Mouse (Mus musculus) thymus, postnatal 36 days (tissue): ENCODE results near the gene Dglucy.

ENCODE experiments used
- DNase-seq, 2 experiments: peaks; one replicate each; pipeline ENCODE4 v3.0.0; 2022; ENCODE audit warnings: mixed read lengths in 2 of 2

The Dglucy gene

DNA sequence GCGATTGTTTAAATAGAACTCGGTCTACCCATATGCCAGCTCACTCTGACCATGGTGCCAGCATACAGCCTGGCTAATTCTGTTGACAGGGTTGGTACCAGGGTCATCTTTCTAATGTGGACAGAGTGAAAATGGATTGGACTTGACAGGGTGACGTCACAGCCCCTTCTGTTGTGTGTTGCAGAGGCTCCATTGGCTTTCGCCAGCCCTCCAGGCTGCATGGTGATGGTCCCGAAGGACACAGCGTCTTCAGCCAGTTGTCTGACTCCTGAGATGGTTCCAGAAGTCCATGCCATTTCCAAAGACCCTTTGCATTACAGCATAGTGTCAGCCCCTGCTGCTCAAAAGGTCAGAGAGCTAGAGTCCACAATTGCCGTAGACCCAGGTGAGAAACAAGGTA lies 65.7 kb downstream of the Dglucy start:
- DNase-seq, result no peak

DNA sequence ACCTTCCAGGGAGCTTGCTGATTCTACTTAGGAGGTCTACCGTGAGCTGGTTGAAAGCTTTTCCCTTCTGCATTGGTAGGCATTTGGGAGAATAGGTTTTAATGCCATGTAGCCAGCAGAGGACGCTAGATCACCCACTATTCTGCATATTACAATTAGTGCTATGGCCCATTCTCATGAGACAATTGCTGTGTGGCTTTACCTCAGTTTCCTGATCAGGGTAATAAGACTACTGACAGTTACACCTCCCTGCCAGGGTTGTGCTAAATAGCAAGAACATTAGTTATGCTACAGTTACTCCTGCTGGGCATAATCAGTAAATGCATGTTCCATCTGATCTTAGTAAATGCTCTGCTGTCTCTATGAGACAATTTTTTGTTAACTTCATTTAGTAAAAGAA lies 67.0 kb downstream of the Dglucy start:
- no peak for DNase-seq

DNA sequence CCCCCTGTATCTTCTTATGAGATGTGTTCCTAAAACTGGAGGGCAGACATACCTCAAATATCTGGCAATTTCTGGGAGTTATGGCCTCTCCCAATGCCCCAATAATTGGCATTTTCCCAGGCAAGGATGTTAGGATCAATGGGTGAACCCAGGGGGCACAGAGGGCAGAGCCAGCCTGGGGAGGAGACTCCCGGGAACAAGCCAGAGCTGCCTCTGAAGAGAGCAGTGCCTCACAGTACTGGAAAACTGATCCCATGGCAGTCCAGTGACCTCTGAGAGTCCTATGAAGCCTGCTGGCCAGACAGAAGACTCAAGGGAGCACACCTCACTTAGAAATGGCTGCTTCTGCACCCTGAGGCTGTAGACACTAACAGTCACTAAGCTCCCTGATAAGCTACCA lies 67.7 kb downstream of the Dglucy start:
- DNase-seq, result no peak

DNA sequence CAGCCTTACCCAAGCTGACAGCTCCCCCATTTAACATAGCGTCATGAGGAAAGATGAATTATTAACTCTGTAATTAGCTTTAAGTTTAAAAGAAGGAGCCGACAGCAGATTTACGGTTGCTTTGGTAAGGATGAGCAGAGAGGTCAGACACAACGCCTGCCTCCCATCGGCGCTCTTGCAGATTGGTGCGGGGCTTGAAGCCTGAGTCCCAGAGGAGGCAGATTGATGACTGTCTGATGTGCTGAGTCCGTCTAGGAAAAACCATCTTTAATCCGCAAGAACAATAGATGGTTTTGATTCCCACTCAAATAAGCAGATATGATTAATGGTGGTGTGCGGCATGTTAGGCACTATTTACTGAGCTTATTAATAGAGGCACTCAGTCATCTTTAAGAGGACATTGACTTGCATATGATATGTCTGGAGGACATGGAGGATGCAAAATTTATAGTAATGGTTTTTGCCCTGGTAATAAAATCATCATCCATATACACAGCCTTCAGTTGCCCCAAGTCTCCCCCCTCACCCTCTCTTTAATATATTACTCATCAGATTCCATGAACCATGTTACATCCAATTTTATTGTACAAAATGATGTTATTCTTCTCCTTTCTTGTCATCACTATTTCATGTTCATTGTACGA lies 68.7 kb downstream of the Dglucy start:
- DNase-seq, result no peak

DNA sequence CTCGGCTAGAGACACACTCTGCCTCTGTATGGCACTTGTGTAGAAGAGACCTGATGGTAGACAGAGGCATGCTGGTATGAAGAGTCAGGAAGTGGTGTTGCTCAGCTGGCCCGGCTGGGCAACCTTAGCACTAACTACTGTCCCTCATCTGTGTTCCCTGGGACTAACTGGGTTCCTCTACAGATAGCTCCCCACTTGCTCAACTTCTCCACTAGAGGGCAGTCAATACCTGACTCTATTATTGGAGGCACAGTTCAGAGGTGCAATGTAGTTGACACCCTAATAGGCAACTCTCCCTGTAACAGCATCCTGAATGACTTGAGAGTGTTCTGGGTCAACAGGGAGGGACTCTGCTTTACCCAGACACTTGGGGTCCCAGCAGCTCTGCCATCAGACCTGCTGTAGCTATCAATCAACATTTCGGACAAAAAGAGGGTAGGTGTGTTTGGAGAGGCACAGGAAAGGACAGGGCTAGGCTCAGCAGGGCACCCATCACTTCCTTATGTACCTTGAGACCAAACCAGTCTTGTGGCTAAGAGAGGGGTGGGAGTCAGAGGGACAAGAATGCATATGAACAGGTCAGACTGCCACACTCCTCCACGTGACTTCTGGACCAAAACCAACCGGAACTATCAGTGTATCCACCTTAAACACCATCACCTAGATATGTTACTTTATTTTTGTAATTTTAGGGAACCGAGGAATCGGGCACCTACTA lies 70.7 kb downstream of the Dglucy start:
- peak; percentile 29 to 30 for DNase-seq

DNA sequence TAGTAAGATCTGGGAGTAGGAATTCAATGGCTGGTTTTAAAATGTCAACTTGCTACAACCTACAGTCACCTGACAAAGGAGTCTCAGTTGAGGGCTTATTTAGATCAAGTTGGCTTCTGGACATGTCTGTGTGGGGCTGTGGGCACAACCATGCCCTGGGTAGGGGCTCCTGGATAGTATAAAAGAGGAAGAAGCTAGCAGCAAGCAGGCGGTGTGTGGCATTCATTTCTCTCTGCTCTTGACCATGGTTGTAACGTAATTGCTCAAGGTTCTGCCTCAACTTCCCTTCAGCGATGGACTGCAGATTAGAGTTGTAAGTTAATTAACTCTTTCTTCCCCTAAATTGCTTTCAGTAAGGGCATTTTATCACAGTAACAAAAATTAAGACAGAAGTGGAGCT lies 73.5 kb downstream of the Dglucy start:
- DNase-seq, result no peak

DNA sequence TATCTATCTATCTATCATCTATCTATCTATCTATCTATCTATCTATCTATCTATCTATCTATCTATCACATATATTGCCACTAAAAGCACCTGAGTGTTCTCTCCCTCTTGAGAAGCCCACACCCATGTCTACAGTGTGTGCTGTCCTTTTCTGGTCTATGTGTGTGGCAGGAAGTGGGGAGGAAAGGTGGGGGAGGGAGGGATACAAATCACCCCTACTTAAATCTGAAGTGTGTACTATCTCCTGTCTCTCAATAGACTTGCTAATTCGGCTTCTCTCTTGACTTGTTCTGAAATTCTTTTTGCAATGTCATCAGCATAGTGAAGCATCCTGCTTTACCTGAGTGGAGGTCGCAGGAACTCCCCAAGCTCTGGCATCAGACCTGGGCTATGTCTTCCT lies 77.5 kb downstream of the Dglucy start:
- DNase-seq, result no peak

DNA sequence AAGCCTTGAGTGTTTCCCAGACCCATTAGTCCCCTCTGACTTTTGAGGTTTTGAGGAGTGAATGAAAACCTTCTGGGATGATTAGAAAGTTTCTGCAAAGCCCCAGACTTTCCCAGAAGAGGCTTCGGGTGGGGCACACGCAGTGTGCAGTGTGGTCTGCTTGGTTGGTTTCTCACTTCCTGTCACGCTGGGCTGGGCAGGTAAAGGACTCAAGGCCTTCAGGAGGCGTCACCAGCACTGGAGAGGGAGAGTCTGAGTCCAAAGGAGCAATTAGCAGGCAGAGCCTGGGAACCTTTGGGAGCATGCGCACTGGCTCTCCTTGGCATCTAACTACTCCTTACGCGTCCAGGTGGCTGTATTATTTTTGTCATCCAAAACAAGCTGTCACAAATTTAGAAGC lies 78.9 kb downstream of the Dglucy start:
- DNase-seq, result no peak

DNA sequence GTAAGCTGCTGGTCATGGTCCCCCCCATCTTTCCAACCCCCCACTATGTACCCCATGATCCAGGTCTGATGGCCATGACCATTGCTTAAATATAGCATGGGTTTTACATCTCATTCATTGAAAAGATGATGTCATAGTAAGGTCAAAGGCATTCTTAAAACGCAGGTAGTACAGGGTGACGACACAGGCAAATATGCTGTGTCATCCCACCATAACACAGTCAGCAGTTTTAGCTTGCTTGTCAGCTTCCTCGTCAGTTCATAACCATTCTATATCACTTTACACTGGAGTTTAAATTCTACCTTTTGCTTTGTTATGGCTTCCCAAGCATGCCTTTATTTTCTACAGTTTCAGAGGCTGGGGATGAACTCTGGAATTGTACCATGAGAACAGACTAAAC lies 83.4 kb downstream of the Dglucy start:
- DNase-seq, result no peak

DNA sequence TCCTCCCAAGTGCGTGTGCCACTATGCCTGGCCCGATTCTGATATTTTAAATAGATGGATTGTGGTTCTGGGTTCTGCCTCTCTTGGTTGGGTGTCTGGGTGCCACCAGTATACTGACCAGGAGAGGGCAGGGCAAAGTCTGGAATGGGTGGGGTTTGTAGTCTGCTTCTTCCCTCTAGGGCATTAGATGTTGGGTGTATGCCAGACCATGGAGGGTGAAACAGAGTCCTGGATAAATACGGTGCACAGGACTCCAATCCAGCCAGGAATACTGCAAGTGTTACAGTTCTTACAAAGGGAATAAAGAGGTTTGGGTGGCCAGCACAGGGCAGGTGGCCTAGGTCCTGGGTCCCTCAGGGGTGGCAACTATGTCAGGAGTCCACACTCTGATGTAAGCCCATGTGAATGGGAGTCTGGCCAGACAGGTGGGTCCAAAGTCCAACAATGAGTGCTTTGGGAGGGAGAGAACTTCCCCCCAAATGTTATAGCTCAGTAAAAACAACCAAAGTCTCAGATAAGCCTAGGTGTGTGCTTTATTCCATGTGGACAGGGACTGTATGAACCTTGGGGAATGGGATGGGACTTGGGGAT lies 84.1 kb downstream of the Dglucy start:
- no peak for DNase-seq

DNA sequence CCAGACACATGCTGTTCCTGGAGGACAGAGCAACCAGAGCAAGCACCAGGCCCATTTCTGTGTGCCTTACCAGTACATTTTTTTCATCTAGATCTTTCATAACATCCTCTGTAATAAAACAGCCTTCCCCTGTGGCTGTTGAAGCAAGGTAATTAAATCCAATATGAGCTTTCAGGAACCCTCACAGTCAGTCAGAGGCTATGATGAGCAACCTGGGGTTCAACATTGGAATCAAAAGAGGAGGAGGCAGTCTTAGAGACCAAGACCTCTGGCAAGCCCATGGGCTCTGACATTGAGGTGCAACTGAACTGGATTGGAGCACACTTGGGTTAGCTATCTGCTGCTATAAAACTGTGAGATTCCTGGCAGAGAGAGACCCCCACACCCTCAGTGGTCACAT lies 86.2 kb downstream of the Dglucy start:
- no peak for DNase-seq

DNA sequence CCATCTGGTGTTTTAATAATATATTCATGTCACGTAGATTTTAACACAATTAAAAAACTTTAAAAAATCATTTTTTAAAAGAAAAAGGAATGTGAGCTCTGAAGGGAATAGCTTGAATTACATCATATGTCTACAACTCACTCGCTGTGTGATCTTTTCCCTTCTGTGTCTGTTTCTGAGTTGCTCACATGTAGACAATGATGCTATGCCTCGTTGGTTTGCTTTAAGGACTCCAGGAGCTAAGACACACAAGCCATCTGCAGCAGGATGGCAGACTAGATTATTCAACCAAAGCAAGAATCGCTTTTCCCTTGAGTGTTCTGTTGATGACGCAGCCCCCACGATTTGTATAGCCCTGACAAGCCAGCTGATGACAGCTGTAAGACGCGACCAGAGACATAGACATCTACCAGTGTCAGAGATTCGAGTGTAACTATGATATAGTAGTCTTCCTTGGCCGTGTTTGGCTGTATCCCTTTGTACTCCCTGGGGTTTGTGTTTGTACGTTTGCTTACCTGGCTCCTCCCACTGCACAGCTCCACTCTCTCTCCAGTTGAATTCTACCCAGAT lies 86.7 kb downstream of the Dglucy start:
- DNase-seq, result no peak

DNA sequence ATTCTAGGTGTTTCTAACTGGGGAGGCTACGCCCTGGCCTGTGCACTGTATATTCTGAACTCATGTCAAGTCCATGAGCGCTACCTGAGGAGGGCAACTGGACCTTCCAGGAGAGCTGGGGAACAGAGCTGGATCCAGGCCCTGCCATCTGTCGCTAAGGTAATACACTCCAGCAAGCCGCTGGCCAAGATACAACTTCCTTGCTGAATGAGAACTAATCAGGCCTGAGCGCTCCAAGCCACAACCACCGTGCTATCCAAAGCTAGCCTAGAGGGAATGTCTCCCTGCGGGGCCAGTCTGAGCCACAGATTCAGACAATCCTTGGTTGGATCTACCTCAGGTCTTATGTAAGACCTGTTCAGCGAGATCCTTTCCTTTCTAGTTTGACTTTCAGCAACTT lies 88.2 kb downstream of the Dglucy start:
- no peak for DNase-seq

DNA sequence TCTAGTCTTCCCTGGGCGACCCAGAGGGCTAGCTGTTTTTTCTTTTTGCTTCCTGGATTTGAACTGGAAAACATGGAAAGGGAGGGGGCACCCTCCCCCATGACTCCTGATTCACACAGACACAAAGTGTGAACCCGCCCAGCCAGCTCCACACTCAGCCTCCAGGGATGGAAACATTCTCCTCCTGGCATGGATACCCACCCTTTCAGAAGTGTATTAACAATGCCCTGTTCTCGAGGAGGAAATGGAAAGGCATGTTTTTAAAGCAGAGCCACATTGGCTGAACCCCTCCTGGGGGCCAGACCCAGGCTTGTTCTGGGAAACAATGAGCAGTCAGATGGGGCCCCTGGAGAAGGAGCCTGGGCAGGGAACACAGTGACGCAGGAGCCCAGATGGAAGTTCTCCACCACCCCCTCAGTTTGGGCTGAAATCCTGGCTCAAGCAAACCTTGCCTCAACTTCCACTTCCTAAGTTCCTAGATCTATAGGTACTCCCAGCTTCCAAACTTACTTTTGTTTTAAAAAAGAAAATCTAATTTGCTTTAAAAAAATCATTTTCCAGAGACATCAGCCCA lies 89.3 kb downstream of the Dglucy start:
- no peak for DNase-seq

DNA sequence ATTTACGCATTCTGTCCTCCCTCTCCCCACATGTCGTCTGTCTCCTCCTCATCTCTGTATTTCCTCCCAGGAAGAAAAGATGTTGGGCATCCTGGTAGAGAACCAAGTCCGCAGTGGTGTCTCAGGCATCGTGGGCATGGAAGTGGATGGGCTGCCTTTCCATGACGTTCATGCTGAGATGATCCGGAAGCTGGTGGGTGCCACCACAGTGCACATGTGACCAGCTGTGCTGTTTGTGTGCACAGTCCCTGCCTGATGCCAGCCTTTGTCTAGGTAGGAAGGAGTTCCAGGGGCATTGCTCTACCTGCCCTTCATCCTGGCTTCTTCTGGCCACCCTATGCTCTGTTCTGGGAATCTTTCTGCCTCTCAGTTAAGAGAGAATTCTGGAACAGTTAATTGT lies 92.4 kb downstream of the Dglucy start:
- no peak for DNase-seq

DNA sequence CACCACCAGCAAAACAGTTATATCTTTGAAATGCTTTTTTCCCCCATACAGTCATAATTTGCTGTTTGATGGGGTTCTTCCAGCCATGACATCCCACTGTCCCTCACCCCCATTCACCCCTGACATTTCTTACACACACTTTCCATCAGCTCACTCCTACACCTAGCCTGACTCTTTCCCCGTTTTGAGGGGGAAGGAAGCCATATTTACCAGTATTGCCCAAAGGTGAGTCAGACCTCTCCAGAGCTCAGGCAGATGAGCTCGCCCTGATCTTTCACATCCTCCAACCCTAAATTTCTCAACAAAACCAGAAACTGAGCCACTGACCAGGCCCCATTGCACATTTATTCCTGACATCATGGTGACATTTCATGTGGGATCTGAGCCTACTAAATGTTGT lies 93.0 kb downstream of the Dglucy start:
- DNase-seq, result no peak

DNA sequence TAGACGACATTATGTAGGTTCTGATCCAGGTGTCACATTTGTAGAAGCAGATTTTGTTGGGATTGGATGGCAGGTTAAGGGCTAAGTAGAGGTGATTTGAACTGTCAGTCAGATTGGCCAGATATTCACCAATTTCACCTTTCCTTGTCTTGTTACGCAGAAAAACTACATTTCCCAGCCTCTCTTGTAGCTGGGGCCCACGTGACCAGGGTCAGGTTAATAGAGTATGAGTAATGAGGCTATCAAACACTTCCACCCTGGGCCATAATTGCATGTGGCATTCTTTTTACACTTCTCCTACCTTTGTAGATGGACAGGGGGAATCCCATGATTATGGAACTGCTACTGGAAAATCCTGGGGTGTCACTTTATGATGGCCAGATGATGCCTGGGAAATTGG lies 94.8 kb downstream of the Dglucy start:
- no peak for DNase-seq

DNA sequence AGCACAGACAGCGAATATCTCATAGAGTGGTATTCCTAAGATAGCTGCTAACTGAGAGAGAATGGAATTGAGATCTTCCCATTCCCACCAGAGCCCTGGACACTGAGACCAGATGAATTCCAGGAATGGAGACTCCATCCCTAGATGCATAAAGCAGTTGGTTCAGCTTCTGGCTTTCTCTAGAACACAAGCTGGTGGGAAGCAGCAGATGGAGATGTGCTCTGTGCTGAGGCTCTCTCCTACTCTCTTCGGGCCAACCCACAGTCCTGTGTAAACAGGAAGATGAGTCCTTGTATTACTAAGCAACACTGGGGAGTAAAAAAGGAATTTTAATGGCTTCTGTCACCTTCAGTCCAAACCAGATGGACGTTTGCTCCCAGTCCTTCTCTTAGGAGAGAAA lies 96.7 kb downstream of the Dglucy start:
- no peak for DNase-seq

DNA sequence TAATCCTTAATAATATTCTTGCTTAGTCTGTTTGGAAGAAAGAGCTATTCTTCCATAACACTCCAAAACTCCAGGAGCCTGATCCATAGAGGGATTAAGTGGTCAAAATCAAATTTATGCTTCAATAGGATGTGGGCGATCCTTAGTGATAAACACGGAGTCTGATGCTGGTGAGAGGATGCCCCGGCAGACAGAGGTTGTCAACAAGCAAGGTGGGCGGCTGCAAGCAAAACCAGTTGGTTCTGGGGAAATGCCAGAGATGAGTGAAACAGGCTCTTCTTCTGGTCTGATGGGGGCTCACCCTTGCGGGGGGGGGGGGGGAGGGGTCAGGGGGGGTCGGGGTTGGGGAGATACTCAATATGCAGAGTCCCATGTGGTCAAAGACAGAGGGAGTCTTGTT lies 97.1 kb downstream of the Dglucy start:
- DNase-seq, result no peak

DNA sequence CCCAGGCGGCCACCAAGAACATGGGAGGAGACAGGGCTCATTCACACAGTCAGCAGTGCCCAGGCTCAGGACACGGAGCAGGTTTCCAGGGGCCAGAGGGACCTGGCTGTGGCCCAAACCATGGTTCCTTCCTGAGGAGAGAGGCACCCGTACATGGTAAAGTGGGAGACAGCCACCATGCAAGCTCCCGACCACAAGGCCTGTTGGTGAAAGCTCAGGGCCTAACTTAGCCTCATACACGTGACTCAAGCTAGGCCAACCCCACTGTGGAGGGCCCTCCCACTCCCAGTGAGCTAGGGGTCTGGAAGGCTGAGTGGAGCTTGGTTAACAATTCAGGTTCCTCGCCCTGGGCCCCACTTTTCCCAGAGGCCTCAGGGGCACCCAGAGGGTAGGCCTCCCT lies 99.1 kb downstream of the Dglucy start:
- no peak for DNase-seq

DNA sequence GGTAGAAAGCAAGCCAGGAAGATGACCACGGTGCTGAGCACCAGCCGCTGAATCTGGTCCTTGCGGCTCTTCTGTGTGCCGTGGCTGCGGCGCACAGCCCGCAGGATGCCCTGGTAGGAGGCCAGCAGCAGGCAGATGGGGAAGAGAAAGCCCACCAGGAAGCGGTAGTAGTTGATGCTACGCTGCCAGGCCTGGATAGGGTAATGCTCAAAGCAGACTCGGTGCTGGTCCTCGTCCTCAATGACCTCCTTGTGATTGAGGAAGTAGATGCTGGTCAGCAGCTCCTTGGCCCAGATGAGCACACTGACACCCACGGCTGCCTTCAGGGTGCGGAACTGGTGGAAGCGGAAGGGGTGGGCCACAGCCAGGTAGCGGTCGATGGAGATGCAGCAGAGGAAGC lies 99.7 kb downstream of the Dglucy start:
- no peak for DNase-seq

DNA sequence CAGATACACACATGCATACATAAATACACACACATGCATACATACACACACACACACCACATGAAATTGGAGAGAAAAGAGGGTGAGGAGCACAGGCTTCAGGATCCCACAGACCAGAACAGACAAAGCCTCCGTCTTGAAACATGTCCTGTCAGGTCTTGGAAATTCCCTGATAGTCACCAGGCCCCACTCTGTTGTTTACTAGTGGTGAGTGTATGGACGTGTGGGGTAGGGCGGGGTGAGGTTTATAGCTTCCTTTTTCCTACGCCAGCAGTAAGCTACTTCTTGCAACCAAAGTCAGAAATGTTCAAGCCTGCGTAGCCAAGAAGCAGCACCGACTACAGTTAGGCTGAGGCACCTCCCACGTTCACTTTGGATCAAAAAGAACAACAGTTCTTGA lies 104.3 kb downstream of the Dglucy start:
- no peak for DNase-seq

DNA sequence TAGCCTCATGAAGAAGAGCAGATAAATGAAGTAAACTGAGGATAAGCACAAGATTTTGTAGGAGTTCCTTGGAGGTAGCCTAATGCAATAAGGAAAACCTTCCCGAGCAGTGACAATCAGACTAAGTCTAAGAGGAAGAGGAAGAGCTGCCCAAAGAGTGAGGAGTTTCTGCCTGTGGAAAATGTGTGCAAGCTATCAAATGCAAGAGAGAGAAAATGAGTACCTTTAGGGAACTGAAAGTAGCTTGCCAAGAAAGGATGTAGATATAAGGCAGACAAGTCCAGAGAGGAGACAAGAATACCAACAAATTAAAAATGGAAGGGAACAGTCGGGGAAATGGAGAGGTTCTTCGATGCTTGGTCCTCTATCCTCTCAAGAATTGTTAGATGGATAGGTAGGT lies 106.7 kb downstream of the Dglucy start:
- DNase-seq, result no peak

DNA sequence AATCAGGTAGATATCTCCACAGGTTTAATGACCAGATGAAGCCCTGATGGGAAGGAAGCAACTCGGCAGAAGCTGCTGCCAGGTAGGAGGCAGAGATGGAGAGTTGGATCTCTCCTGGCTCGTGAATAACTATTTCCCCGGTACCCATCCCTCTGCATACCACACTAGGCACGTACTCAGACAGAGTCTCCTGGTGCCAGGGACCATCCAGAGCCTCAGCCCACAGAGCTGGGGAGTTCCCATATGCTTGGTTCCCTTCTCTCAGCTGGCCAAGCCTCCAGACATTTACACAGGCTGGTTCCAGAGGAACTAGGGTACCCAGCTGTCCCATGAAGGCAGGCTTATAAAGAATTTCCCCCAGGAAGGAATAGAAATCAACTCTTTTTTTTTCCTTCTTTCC lies 108.0 kb downstream of the Dglucy start:
- no peak for DNase-seq
